Comparison of ENCODE assay signal across 20 mouse cellular contexts in the genomic region with DNA sequence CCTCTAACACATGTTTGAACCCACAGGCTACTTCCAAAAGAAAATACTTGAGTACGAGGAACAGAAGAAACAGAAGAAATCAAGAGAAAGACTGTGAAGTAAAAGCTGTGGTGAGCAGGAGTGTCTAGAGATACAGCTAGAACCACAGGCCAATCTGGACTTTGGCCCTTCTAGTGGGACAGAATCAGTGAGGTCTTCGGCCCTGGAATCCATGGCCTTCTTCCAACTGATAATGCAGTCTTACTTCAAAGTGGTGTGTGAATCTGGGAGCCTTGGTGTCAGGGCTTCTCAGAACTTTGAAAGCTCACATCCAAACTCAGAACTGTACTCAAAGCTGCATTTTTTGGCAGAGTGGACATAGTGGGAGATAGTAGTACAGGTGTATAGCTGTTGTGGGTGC.
"Had no signal": no experiment of that assay in that cellular context is flagged by ENCODE, and none has a peak within 500 bp of the region (broad histone marks: within the 10 kb centered on the region; RNA-seq: fewer than 3 reads in every experiment).

No protein-coding gene starts in this region.

- H3K4me1 ChIP-seq: midbrain, embryonic 10.5 days; midbrain, embryonic 12.5 days; neural tube, embryonic 13.5 days; neural tube, embryonic 15.5 days had no signal

- H3K4me3 ChIP-seq: liver, embryonic 15.5 days; midbrain, embryonic 10.5 days; midbrain, embryonic 12.5 days; myocyte; neural tube, embryonic 13.5 days; neural tube, embryonic 15.5 days had no signal

- H3K27me3 ChIP-seq: liver, embryonic 15.5 days; midbrain, embryonic 12.5 days; neural tube, embryonic 13.5 days; neural tube, embryonic 15.5 days had no signal

- H3K4me2 ChIP-seq: liver, embryonic 15.5 days; lung, embryonic 14.5 days; midbrain, embryonic 12.5 days; neural tube, embryonic 13.5 days; neural tube, embryonic 15.5 days had no signal

- H3K9ac ChIP-seq: liver, embryonic 15.5 days; lung, embryonic 14.5 days; midbrain, embryonic 12.5 days; neural tube, embryonic 13.5 days; neural tube, embryonic 15.5 days had no signal

- H3K9me3 ChIP-seq: liver, embryonic 15.5 days; midbrain, embryonic 10.5 days; midbrain, embryonic 12.5 days; neural tube, embryonic 13.5 days; neural tube, embryonic 15.5 days had no signal

- H3K27ac ChIP-seq: liver, embryonic 15.5 days; midbrain, embryonic 10.5 days; midbrain, embryonic 12.5 days; neural tube, embryonic 13.5 days; neural tube, embryonic 15.5 days had no signal

- ATAC-seq: midbrain, embryonic 16.5 days had no signal

- DNase-seq: lung, adult 18-20 months; lung, embryonic 14.5 days; lung, postnatal 10 days; lung, postnatal 4 days; midbrain, embryonic 14.5 days; retina, postnatal 1 day; right cerebral cortex, adult 18-20 months; right cerebral cortex, postnatal 25 days; right cerebral cortex, postnatal 4 days; spleen, adult 18-20 months; thymus, adult 18-20 months; thymus, postnatal 14 days; thymus, postnatal 36 days had no signal
